Mouse (Mus musculus): ENCODE data around the gene Hdgfl3. TPM values are rescaled to one million over a fixed set of nuclear protein-coding genes. Genes with fewer than 3 reads are reported as not detected.

Gene Hdgfl3
- polyA plus RNA-seq, 1 experiment from 2014 or later = 9.9 TPM

DNA sequence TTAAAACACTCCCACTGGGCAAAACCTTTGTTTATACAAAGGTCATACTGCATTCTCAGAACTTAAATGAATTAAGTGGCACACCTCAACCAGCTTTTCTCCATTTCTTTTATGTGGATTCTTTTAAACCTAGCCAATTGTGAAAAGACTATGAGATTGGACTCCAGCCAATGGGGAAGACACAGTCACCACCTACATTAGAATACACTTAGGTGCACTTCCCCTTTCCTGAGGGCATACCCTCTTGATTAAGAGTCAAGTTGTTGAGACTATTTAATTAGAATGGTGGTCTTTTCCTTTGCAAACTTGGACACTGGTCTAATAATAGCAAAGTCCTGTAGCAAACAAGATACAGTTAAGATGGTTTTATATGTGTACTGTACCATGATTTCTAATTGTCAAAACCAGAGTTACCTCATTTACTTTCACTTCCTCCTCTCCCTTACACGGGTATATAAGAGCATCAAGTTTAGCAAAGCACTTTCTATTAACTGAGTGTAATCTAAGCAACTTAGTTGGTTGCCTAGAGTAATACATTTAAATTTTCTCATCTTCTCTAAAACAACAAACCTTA, 12.8 kb downstream of the Hdgfl3 start:
- no peak overlapping the region for H3K9ac ChIP-seq (ENCODE audit: low read length)
- no peaks in the 10 kb centered on the region for H3K9me3 ChIP-seq (replicated peaks; ENCODE audit: control insufficient read depth, low read length)
- H3K27ac ChIP-seq (ENCODE audit: low read length) = no peak overlapping the region
- ATAC-seq (replicated peaks; ENCODE audit: extremely low read depth, insufficient read depth, low FRiP score) = no peak
- 53% methylated on average over 1 of the region's 1 CpGs for WGBS
- no peak overlapping the region for H3K4me3 ChIP-seq (ENCODE audit: low read length)
- H3K4me2 ChIP-seq (ENCODE audit: low read depth, low read length) = no peak overlapping the region
- H3K27me3 ChIP-seq (ENCODE audit: control insufficient read depth, insufficient read depth, low read length) = no peaks in the 10 kb centered on the region
- no peaks in the 10 kb centered on the region for H3K36me3 ChIP-seq (ENCODE audit: control insufficient read depth, insufficient read depth)
- H3K4me1 ChIP-seq (ENCODE audit: control insufficient read depth, insufficient read depth, low read length) = no peaks in the 10 kb centered on the region

DNA sequence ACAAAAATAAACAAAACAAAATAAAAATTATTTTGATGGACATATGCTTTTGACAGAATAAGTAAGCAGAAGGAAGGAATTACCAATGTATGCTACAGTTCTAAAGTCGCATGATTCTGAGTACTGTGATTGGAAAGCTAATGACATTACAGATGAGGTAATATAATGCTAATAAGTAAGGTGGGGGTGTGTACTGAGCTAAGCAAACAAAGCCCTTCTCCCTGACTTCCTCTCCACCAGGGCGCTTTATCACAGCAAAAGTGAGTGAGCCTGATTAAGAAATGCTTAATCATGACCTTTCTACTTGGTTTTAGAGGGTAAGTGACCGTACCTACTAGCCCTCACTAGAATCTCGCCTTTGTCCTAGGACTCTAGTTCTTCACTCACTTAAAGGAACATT, 14.0 kb downstream of the Hdgfl3 start:
- Histone ChIP-seq H3K27ac (ENCODE audit: low read length) (no peak overlapping the region), H3K9me3 (replicated peaks; ENCODE audit: control insufficient read depth, low read length) (no peaks in the 10 kb centered on the region), H3K4me2 (ENCODE audit: low read depth, low read length) (no peak overlapping the region), H3K4me3 (ENCODE audit: low read length) (no peak overlapping the region), H3K36me3 (ENCODE audit: control insufficient read depth, insufficient read depth) (no peaks in the 10 kb centered on the region), H3K4me1 (ENCODE audit: control insufficient read depth, insufficient read depth, low read length) (no peaks in the 10 kb centered on the region), H3K9ac (ENCODE audit: low read length) (no peak overlapping the region), H3K27me3 (ENCODE audit: control insufficient read depth, insufficient read depth, low read length) (no peaks in the 10 kb centered on the region)
- WGBS = 75% methylated on average over 4 of the region's 4 CpGs
- no peak for ATAC-seq (replicated peaks; ENCODE audit: extremely low read depth, insufficient read depth, low FRiP score)

DNA sequence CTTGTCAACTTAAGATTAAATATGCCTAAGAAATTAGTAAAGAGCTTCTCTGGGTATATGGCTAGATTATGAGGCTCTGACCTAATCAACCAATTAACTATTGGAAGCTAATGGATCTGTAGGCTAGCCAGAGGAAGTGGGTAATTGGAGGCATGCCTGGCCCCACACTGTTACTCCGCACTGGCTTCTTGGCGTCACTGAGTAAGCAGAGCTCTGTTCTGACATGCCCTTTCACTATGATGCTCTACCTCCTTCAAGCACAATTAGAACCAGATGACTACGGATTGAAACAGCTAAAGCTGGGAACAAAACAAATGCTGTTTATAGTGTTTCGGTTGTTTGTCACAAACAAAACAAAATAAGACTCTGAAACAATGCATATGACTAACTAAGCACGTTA, 16.0 kb downstream of the Hdgfl3 start:
- H3K36me3 ChIP-seq (ENCODE audit: control insufficient read depth, insufficient read depth) = no peaks in the 10 kb centered on the region
- no peak overlapping the region for H3K4me2 ChIP-seq (ENCODE audit: low read depth, low read length)
- no peak overlapping the region for H3K9ac ChIP-seq (ENCODE audit: low read length)
- no peaks in the 10 kb centered on the region for H3K27me3 ChIP-seq (ENCODE audit: control insufficient read depth, insufficient read depth, low read length)
- WGBS = 79% methylated on average over 5 of the region's 5 CpGs
- no peak overlapping the region for H3K27ac ChIP-seq (ENCODE audit: low read length)
- no peaks in the 10 kb centered on the region for H3K9me3 ChIP-seq (replicated peaks; ENCODE audit: control insufficient read depth, low read length)
- H3K4me3 ChIP-seq (ENCODE audit: low read length) = no peak overlapping the region
- ATAC-seq (replicated peaks; ENCODE audit: extremely low read depth, insufficient read depth, low FRiP score) = no peak
- no peaks in the 10 kb centered on the region for H3K4me1 ChIP-seq (ENCODE audit: control insufficient read depth, insufficient read depth, low read length)

DNA sequence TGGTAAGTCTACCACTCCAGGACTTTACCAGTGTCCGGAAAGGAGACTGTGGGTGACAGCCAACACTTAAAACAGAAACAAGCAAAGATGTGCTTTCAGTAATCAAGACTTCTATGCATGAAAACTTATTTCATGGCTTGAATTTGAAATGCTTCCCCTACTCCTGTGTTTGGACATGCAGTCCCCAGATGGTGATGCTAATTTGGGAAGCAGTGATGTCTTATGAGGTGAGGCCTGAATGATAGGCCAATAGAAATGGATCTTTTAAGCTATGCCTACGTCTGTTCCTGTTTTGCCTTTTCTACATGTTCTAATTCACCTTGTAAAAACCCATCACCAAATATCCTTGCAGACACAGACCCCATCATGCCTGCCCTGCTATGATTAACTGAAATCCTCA, 29.3 kb downstream of the Hdgfl3 start:
- Histone ChIP-seq H3K4me1 (ENCODE audit: control insufficient read depth, insufficient read depth, low read length) (no peaks in the 10 kb centered on the region), H3K9ac (ENCODE audit: low read length) (no peak overlapping the region), H3K4me3 (ENCODE audit: low read length) (no peak overlapping the region), H3K9me3 (replicated peaks; ENCODE audit: control insufficient read depth, low read length) (no peaks in the 10 kb centered on the region), H3K4me2 (ENCODE audit: low read depth, low read length) (no peak overlapping the region), H3K27ac (ENCODE audit: low read length) (no peak overlapping the region), H3K36me3 (ENCODE audit: control insufficient read depth, insufficient read depth) (no peaks in the 10 kb centered on the region), H3K27me3 (ENCODE audit: control insufficient read depth, insufficient read depth, low read length) (no peaks in the 10 kb centered on the region)
- WGBS = 83% methylated on average over 2 of the region's 2 CpGs
- ATAC-seq (replicated peaks; ENCODE audit: extremely low read depth, insufficient read depth, low FRiP score) = no peak

DNA sequence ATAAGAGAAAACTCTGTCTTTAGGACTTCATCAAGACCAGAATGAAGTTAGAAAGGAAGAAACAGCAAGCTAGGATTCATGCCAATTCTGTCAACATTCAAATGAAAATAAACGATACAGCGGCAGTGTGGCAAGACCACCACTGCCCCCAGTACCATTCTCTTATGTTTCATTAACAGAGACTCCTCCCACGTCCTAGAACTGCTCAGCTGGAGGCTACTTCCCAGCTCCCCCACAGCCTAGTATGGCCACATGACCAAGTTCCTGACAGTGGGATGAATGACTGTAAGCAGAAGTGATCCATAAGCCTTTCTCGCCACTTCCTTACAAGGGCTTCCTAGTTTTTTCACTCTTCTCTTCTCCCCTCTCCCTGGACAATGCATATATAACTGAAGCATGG, 30.2 kb downstream of the Hdgfl3 start:
- Histone ChIP-seq H3K36me3 (ENCODE audit: control insufficient read depth, insufficient read depth) (0 out of 2 replicates have a peak, but pooled peaks cover 4% of the 10 kb centered on the region), H3K27ac (ENCODE audit: low read length) (no peak overlapping the region), H3K9ac (ENCODE audit: low read length) (no peak overlapping the region), H3K4me1 (ENCODE audit: control insufficient read depth, insufficient read depth, low read length) (no peaks in the 10 kb centered on the region), H3K9me3 (replicated peaks; ENCODE audit: control insufficient read depth, low read length) (no peaks in the 10 kb centered on the region), H3K4me2 (ENCODE audit: low read depth, low read length) (no peak overlapping the region), H3K4me3 (ENCODE audit: low read length) (no peak overlapping the region), H3K27me3 (ENCODE audit: control insufficient read depth, insufficient read depth, low read length) (no peaks in the 10 kb centered on the region)
- ATAC-seq (replicated peaks; ENCODE audit: extremely low read depth, insufficient read depth, low FRiP score) = no peak
- WGBS = 64% methylated on average over 4 of the region's 4 CpGs

DNA sequence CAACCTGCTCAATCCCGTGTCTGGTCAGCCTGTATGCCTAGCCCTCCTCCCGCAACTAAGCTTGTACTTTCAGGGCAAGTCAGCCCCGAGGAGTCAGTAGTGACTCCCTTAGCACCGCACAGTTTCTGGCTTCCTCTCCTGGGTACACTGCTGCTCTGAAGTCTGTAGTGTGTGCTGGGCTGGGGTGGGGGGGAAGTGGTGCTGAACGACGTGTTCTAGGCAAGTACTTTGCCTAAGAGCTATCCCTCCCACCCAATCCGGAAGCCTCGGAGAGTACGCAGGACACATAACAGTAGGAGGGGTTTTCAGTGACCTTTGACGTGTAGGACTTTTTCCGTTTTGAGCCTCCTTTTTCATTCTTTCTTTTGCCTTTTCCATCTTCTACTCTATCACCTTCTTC, 34.9 kb downstream of the Hdgfl3 start:
- H3K4me3 ChIP-seq (ENCODE audit: low read length) = no peak overlapping the region
- no peak for ATAC-seq (replicated peaks; ENCODE audit: extremely low read depth, insufficient read depth, low FRiP score)
- no peaks in the 10 kb centered on the region for H3K4me1 ChIP-seq (ENCODE audit: control insufficient read depth, insufficient read depth, low read length)
- WGBS = 67% methylated on average over 11 of the region's 11 CpGs
- no peaks in the 10 kb centered on the region for H3K9me3 ChIP-seq (replicated peaks; ENCODE audit: control insufficient read depth, low read length)
- 0 out of 2 replicates have a peak, but pooled peaks cover 7% of the 10 kb centered on the region for H3K36me3 ChIP-seq (ENCODE audit: control insufficient read depth, insufficient read depth)
- H3K27me3 ChIP-seq (ENCODE audit: control insufficient read depth, insufficient read depth, low read length) = no peaks in the 10 kb centered on the region
- H3K27ac ChIP-seq (ENCODE audit: low read length) = no peak overlapping the region
- H3K4me2 ChIP-seq (ENCODE audit: low read depth, low read length) = no peak overlapping the region
- H3K9ac ChIP-seq (ENCODE audit: low read length) = no peak overlapping the region

DNA sequence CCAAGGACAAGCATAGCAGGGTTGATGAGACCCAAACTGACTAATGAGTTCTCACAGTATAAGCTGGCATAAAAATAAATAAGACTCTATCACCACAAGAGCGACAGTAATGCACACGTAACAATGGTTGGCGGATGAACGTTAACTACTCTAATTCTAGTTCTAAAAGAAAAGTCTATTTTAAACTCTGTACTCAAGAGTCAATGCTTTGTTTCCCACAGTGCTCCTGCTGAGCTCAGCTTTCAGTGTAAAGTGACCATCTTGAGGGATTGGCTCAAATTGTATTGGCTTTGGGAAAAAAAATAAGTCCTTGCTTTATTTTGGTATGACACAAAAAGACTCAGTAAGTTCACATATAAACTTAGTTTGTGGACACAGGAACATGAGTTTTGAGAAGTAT, 49.1 kb downstream of the Hdgfl3 start:
- peaks cover 4% of the 10 kb centered on the region for H3K4me1 ChIP-seq (ENCODE audit: control insufficient read depth, insufficient read depth, low read length)
- H3K36me3 ChIP-seq (ENCODE audit: control insufficient read depth, insufficient read depth) = peaks cover 7% of the 10 kb centered on the region; the same call in 1 of the 2 replicates
- H3K27ac ChIP-seq (ENCODE audit: low read length) = no peak overlapping the region
- H3K9me3 ChIP-seq (replicated peaks; ENCODE audit: control insufficient read depth, low read length) = no peaks in the 10 kb centered on the region
- H3K9ac ChIP-seq (ENCODE audit: low read length) = no peak overlapping the region
- H3K27me3 ChIP-seq (ENCODE audit: control insufficient read depth, insufficient read depth, low read length) = no peaks in the 10 kb centered on the region
- ATAC-seq (replicated peaks; ENCODE audit: extremely low read depth, insufficient read depth, low FRiP score) = no peak
- WGBS = 84% methylated on average over 4 of the region's 4 CpGs
- no peak overlapping the region for H3K4me3 ChIP-seq (ENCODE audit: low read length)
- no peak overlapping the region for H3K4me2 ChIP-seq (ENCODE audit: low read depth, low read length)

DNA sequence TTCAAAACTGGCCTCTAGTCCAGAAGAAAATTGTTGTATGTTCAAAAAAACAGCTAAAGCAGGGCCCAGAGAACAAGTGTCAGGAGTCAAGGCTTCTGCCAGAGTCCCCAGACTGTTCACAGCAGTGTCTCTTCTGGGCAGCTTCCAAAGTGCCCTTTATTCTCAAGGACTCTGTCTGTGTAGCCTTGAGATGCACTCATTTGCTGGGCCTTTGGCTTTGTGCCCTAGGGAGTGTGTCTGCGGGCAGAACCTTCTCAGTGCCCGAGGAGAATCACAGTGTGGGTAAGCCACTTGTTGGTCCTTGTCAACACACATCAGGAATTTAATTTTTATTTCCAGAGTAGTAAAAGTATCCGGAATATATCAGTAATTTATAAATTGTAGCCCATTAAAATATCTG, 52.7 kb downstream of the Hdgfl3 start:
- H3K36me3 ChIP-seq (ENCODE audit: control insufficient read depth, insufficient read depth) = peaks cover 3% of the 10 kb centered on the region; the same call in 1 of the 2 replicates
- no peak overlapping the region for H3K4me2 ChIP-seq (ENCODE audit: low read depth, low read length)
- no peaks in the 10 kb centered on the region for H3K27me3 ChIP-seq (ENCODE audit: control insufficient read depth, insufficient read depth, low read length)
- WGBS = 60% methylated on average over 3 of the region's 3 CpGs
- H3K27ac ChIP-seq (ENCODE audit: low read length) = peak overlapping the region; percentile 49; the same call in 1 of the 2 replicates
- H3K4me3 ChIP-seq (ENCODE audit: low read length) = no peak overlapping the region
- no peaks in the 10 kb centered on the region for H3K9me3 ChIP-seq (replicated peaks; ENCODE audit: control insufficient read depth, low read length)
- H3K9ac ChIP-seq (ENCODE audit: low read length) = 0 out of 2 replicates have a peak overlapping the region, but pooled peaks have one; percentile 30
- ATAC-seq (replicated peaks; ENCODE audit: extremely low read depth, insufficient read depth, low FRiP score) = no peak
- peaks cover 4% of the 10 kb centered on the region for H3K4me1 ChIP-seq (ENCODE audit: control insufficient read depth, insufficient read depth, low read length)

DNA sequence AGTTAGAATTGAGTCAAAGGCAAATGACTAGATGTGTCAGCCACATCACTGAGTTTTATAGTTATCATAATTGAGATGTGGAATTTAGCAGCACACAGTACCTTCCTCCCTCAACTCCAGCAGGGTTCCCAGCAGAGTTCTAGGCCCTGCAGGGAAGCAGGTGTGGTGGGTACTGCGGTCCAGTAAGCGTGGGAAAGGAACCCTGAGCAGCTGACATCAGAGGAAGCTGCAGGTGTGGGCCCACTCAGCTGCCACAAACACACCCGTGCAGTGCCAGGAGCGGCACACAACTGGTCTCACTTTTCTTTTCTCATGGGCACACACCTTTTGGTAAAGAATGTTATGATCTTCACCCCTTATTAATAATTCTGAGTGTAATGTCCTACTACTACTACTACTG, 53.5 kb downstream of the Hdgfl3 start:
- H3K4me3 ChIP-seq (ENCODE audit: low read length) = no peak overlapping the region

More for the DNA sequence above, 53.5 kb downstream of the Hdgfl3 start:
- WGBS = 84% methylated on average over 4 of the region's 4 CpGs
- H3K4me2 ChIP-seq (ENCODE audit: low read depth, low read length) = no peak overlapping the region
- H3K9ac ChIP-seq (ENCODE audit: low read length) = no peak overlapping the region
- H3K27me3 ChIP-seq (ENCODE audit: control insufficient read depth, insufficient read depth, low read length) = no peaks in the 10 kb centered on the region
- H3K9me3 ChIP-seq (replicated peaks; ENCODE audit: control insufficient read depth, low read length) = no peaks in the 10 kb centered on the region
- H3K27ac ChIP-seq (ENCODE audit: low read length) = no peak overlapping the region; the same call in 1 of the 2 replicates
- peaks cover under 1% of the 10 kb centered on the region; the same call in 1 of the 2 replicates for H3K36me3 ChIP-seq (ENCODE audit: control insufficient read depth, insufficient read depth)
- H3K4me1 ChIP-seq (ENCODE audit: control insufficient read depth, insufficient read depth, low read length) = peaks cover 4% of the 10 kb centered on the region
- ATAC-seq (replicated peaks; ENCODE audit: extremely low read depth, insufficient read depth, low FRiP score) = peak; percentile 72; the same call in 1 of the 2 replicates

All from heart, embryonic 16.5 days (tissue).